ENCODE assay signal across 9 mouse cellular contexts in the genomic region with DNA sequence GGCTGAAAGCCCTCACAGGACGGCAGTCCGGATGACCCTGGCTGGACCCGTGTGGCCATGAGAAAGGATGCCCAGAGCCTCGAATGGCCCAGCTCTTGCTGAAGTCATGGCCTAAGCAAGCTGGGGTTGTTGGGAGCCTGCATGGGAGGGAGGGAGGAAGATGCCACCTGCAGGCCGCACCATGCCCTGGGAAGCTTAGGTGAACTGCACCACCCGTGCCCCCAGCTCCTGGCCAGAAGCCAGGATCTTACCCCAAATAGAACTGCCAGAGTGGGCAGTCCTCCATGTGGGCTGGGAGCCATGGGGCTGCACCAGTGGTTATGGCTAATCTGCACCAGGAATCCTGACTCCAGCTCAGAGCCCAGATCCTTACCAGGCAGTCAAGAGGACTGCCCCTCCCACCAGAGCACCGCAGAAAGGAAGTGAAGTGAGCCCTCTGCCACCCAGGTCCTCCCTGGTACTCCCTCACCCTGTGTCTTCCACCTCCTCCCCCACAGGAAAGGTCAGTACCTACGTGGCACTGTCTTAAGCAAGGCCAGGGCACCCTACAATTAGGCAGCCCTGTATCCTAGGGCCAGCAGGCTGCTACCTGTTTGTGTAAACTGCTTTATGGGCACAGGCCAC. TPM values are rescaled to one million over a fixed set of nuclear protein-coding genes. Genes with fewer than 3 reads are reported as not detected.
DNase-seq lines count a peak whose midpoint lies in the region; ATAC-seq lines count a peak whose summit lies in the region.
"Had no signal": no experiment of that assay in that cellular context is flagged by ENCODE, and none has a peak within 500 bp of the region (broad histone marks: within the 10 kb centered on the region; RNA-seq: fewer than 3 reads in every experiment).

No protein-coding gene starts in this region.

- H3K4me2 ChIP-seq in midbrain, embryonic 16.5 days (ENCODE audit: low read length): no peak overlapping the region
- no peak overlapping the region for H3K4me2 ChIP-seq in midbrain, embryonic 15.5 days
- H3K4me2 ChIP-seq in embryonic facial prominence, embryonic 13.5 days: no peak overlapping the region

- no peak overlapping the region for H3K27ac ChIP-seq in midbrain, embryonic 16.5 days (ENCODE audit: low read length)
- no peak overlapping the region for H3K27ac ChIP-seq in midbrain, embryonic 15.5 days
- no peak overlapping the region for H3K27ac ChIP-seq in embryonic facial prominence, embryonic 13.5 days

- ATAC-seq in midbrain, embryonic 16.5 days: no peak
- no peak for ATAC-seq in midbrain, embryonic 15.5 days (replicated peaks)
- no peak for ATAC-seq in embryonic facial prominence, embryonic 13.5 days (ENCODE audit: insufficient number of reproducible peaks, insufficient read depth, low FRiP score, low TSS enrichment, low read depth)
- ATAC-seq in megakaryocyte-erythroid progenitor cell, adult 5-6 weeks (replicated peaks; ENCODE audit: low FRiP score, low TSS enrichment, poor library complexity, severe bottlenecking): peak; percentile 29

- no peaks in the 10 kb centered on the region for H3K9me3 ChIP-seq in midbrain, embryonic 16.5 days (replicated peaks; ENCODE audit: control insufficient read depth, low read length, poor library complexity, severe bottlenecking)
- no peaks in the 10 kb centered on the region for H3K9me3 ChIP-seq in midbrain, embryonic 15.5 days
- H3K9me3 ChIP-seq in embryonic facial prominence, embryonic 13.5 days: no peaks in the 10 kb centered on the region

- no peaks in the 10 kb centered on the region for H3K27me3 ChIP-seq in midbrain, embryonic 16.5 days (ENCODE audit: control insufficient read depth, insufficient read depth, low read depth, low read length)
- H3K27me3 ChIP-seq in midbrain, embryonic 15.5 days (replicated peaks): no peaks in the 10 kb centered on the region
- peaks cover 35% of the 10 kb centered on the region for H3K27me3 ChIP-seq in embryonic facial prominence, embryonic 13.5 days

- peaks cover 45% of the 10 kb centered on the region for H3K36me3 ChIP-seq in midbrain, embryonic 16.5 days (ENCODE audit: control insufficient read depth, insufficient read depth, low read length)
- H3K36me3 ChIP-seq in midbrain, embryonic 15.5 days (replicated peaks): peaks cover 57% of the 10 kb centered on the region
- H3K36me3 ChIP-seq in embryonic facial prominence, embryonic 13.5 days: peaks cover 66% of the 10 kb centered on the region

- no peak overlapping the region for H3K4me3 ChIP-seq in midbrain, embryonic 16.5 days (ENCODE audit: low read depth, low read length)
- H3K4me3 ChIP-seq in midbrain, embryonic 15.5 days: no peak overlapping the region
- H3K4me3 ChIP-seq in embryonic facial prominence, embryonic 13.5 days: no peak overlapping the region
- H3K4me3 ChIP-seq: erythroblast, embryonic 14.5 days had no signal

- 0 out of 2 replicates have a peak overlapping the region, but pooled peaks have one; percentile 25 for H3K9ac ChIP-seq in midbrain, embryonic 16.5 days (ENCODE audit: low read depth, low read length)
- no peak overlapping the region for H3K9ac ChIP-seq in midbrain, embryonic 15.5 days
- H3K9ac ChIP-seq in embryonic facial prominence, embryonic 13.5 days: 0 out of 2 replicates have a peak overlapping the region, but pooled peaks have one; percentile 27

- DNase-seq in gastrocnemius, adult 18-20 months (ENCODE audit: low spot score): peak; percentile 55
- no peak for DNase-seq in gastrocnemius, postnatal 14 days
- DNase-seq in layer of hippocampus, adult 9-11 months: no peak
- no peak for DNase-seq in spleen, adult 12 weeks (ENCODE audit: low spot score)

- WGBS in midbrain, embryonic 16.5 days: 63% methylated on average over 8 of the region's 8 CpGs
- WGBS in midbrain, embryonic 15.5 days: 65% methylated on average over 8 of the region's 8 CpGs
- 76% methylated on average over 8 of the region's 8 CpGs for WGBS in embryonic facial prominence, embryonic 13.5 days

- intact Hi-C loops in gastrocnemius, postnatal 14 days (cut with DNase I; ENCODE audit: low total_unique reads): no loop called here

- H3K4me1 ChIP-seq in midbrain, embryonic 16.5 days (ENCODE audit: control insufficient read depth, insufficient read depth, low read length): peaks cover 17% of the 10 kb centered on the region
- H3K4me1 ChIP-seq in midbrain, embryonic 15.5 days: peaks cover 39% of the 10 kb centered on the region
- peaks cover 44% of the 10 kb centered on the region for H3K4me1 ChIP-seq in embryonic facial prominence, embryonic 13.5 days

RNA-seq across cellular contexts. Expression of a gene that starts 5.1 kb away (rescaled TPM):
- 100 to 1,000 TPM; 573 to 611 TPM for total RNA-seq in gastrocnemius, adult 18-20 months (2021)
- 100 to 1,000 TPM; 657 to 736 TPM for total RNA-seq in gastrocnemius, postnatal 14 days (2021)
- polyA plus RNA-seq in midbrain, embryonic 16.5 days (2015; fragmentation: Nextera tagmentation; extraction: Ambion mirVana): 433 and 454 TPM in 2 replicates
- polyA plus RNA-seq in midbrain, embryonic 15.5 days (2015; fragmentation: Nextera tagmentation; extraction: Ambion mirVana): 444 and 468 TPM in 2 replicates
- polyA plus RNA-seq in embryonic facial prominence, embryonic 13.5 days (2015; fragmentation: Nextera tagmentation; extraction: Ambion mirVana): 491 and 513 TPM in 2 replicates
- 282 and 325 TPM in 2 replicates for total RNA-seq in megakaryocyte-erythroid progenitor cell, adult 5-6 weeks (2014; fragmentation: Nextera tagmentation)
- 29.3 and 49.3 TPM in 2 replicates for total RNA-seq in megakaryocyte-erythroid progenitor cell, adult 5-6 weeks (2017)

RNA-seq across cellular contexts. Expression of a gene that starts 7.3 kb away (rescaled TPM):
- 1 to 10 TPM; 1.6 to 1.9 TPM for total RNA-seq in gastrocnemius, adult 18-20 months (2021)
- total RNA-seq in gastrocnemius, postnatal 14 days (2021): 1 to 10 TPM; 1.6 TPM
- polyA plus RNA-seq in midbrain, embryonic 16.5 days (2015; fragmentation: Nextera tagmentation; extraction: Ambion mirVana): 70.3 and 81.6 TPM in 2 replicates
- polyA plus RNA-seq in midbrain, embryonic 15.5 days (2015; fragmentation: Nextera tagmentation; extraction: Ambion mirVana): 65.7 and 66.9 TPM in 2 replicates
- polyA plus RNA-seq in embryonic facial prominence, embryonic 13.5 days (2015; fragmentation: Nextera tagmentation; extraction: Ambion mirVana): 6.8 and 9.8 TPM in 2 replicates
- total RNA-seq in megakaryocyte-erythroid progenitor cell, adult 5-6 weeks (2014; fragmentation: Nextera tagmentation): 5.2 and 10.5 TPM in 2 replicates
- total RNA-seq in megakaryocyte-erythroid progenitor cell, adult 5-6 weeks (2017): 3.7 TPM in 1 of 2 replicates, not detected in the other

RNA-seq across cellular contexts. Expression of a gene that starts 14.7 kb away (rescaled TPM):
- 10 to 100 TPM; 40.6 to 47.9 TPM for total RNA-seq in gastrocnemius, adult 18-20 months (2021)
- 10 to 100 TPM; 40.3 to 43.6 TPM for total RNA-seq in gastrocnemius, postnatal 14 days (2021)
- 15.5 and 21.1 TPM in 2 replicates for polyA plus RNA-seq in midbrain, embryonic 16.5 days (2015; fragmentation: Nextera tagmentation; extraction: Ambion mirVana)
- polyA plus RNA-seq in midbrain, embryonic 15.5 days (2015; fragmentation: Nextera tagmentation; extraction: Ambion mirVana): 29.5 and 29.9 TPM in 2 replicates
- 21.2 and 25.7 TPM in 2 replicates for polyA plus RNA-seq in embryonic facial prominence, embryonic 13.5 days (2015; fragmentation: Nextera tagmentation; extraction: Ambion mirVana)
- 30.9 and 34.0 TPM in 2 replicates for total RNA-seq in megakaryocyte-erythroid progenitor cell, adult 5-6 weeks (2014; fragmentation: Nextera tagmentation)
- total RNA-seq in megakaryocyte-erythroid progenitor cell, adult 5-6 weeks (2017): 9.4 and 10.5 TPM in 2 replicates

RNA-seq across cellular contexts. Expression of a gene that starts 17.7 kb away (rescaled TPM):
- total RNA-seq in gastrocnemius, adult 18-20 months (2021): 100 to 1,000 TPM; 145 to 148 TPM
- total RNA-seq in gastrocnemius, postnatal 14 days (2021): 10 to 100 TPM; 87.6 to 98.0 TPM
- polyA plus RNA-seq in midbrain, embryonic 16.5 days (2015; fragmentation: Nextera tagmentation; extraction: Ambion mirVana): 14.2 and 15.4 TPM in 2 replicates
- polyA plus RNA-seq in midbrain, embryonic 15.5 days (2015; fragmentation: Nextera tagmentation; extraction: Ambion mirVana): 19.6 and 20.5 TPM in 2 replicates
- 18.5 and 19.0 TPM in 2 replicates for polyA plus RNA-seq in embryonic facial prominence, embryonic 13.5 days (2015; fragmentation: Nextera tagmentation; extraction: Ambion mirVana)
- total RNA-seq in megakaryocyte-erythroid progenitor cell, adult 5-6 weeks (2014; fragmentation: Nextera tagmentation): 152 and 213 TPM in 2 replicates
- 116 and 174 TPM in 2 replicates for total RNA-seq in megakaryocyte-erythroid progenitor cell, adult 5-6 weeks (2017)

RNA-seq across cellular contexts. Expression of a gene that starts 28.0 kb away (rescaled TPM):
- 1 to 10 TPM; 5.4 to 5.9 TPM for total RNA-seq in gastrocnemius, adult 18-20 months (2021)
- 1 to 10 TPM; 6.2 to 6.3 TPM for total RNA-seq in gastrocnemius, postnatal 14 days (2021)
- 11.6 and 12.5 TPM in 2 replicates for polyA plus RNA-seq in midbrain, embryonic 16.5 days (2015; fragmentation: Nextera tagmentation; extraction: Ambion mirVana)
- 13.8 and 16.8 TPM in 2 replicates for polyA plus RNA-seq in midbrain, embryonic 15.5 days (2015; fragmentation: Nextera tagmentation; extraction: Ambion mirVana)
- polyA plus RNA-seq in embryonic facial prominence, embryonic 13.5 days (2015; fragmentation: Nextera tagmentation; extraction: Ambion mirVana): 15.8 and 16.1 TPM in 2 replicates
- 34.4 and 39.7 TPM in 2 replicates for total RNA-seq in megakaryocyte-erythroid progenitor cell, adult 5-6 weeks (2014; fragmentation: Nextera tagmentation)
- total RNA-seq in megakaryocyte-erythroid progenitor cell, adult 5-6 weeks (2017): 12.1 and 12.9 TPM in 2 replicates
